Mouse (Mus musculus): Measurements from ENCODE around the gene Ube2m.

Gene Ube2m

GRCm38 (mm10) chr7:13003380-13003779 lies 34.7 kb downstream of the Ube2m start:
- no peak for DNase-seq (ENCODE audit: low spot score in 2 of 2)

GRCm38 (mm10) chr7:13001584-13001983 lies 36.5 kb downstream of the Ube2m start:
- DNase-seq (ENCODE audit: low spot score in 2 of 2), result no peak

GRCm38 (mm10) chr7:12998851-12999250 lies 39.2 kb downstream of the Ube2m start, which contains the start of gene Trim28:
Gene Trim28 (plus strand): TSS chr7:12999114.
- no peak for DNase-seq (ENCODE audit: low spot score in 2 of 2)

GRCm38 (mm10) chr7:12998053-12998452 lies 40.0 kb downstream of the Ube2m start, which contains the start of gene Slc27a5:
Gene Slc27a5 (minus strand): TSS chr7:12998192.
- DNase-seq (ENCODE audit: low spot score in 2 of 2), result no peak

GRCm38 (mm10) chr7:12997230-12997629 lies 40.8 kb downstream of the Ube2m start:
- DNase-seq (ENCODE audit: low spot score in 2 of 2), result no peak

- no peak for DNase-seq (ENCODE audit: low spot score in 2 of 2)
Measured at GRCm38 (mm10) chr7:12995862-12996261, 42.2 kb downstream of the Ube2m start.

- no peak for DNase-seq (ENCODE audit: low spot score in 2 of 2)
Measured at GRCm38 (mm10) chr7:12993148-12993547, 44.9 kb downstream of the Ube2m start.

- DNase-seq (ENCODE audit: low spot score in 2 of 2), result no peak
Measured at GRCm38 (mm10) chr7:12992222-12992621, 45.9 kb downstream of the Ube2m start.

GRCm38 (mm10) chr7:12987409-12988189 lies 50.5 kb downstream of the Ube2m start:
- DNase-seq (ENCODE audit: low spot score in 2 of 2), result no peak

- no peak for DNase-seq (ENCODE audit: low spot score in 2 of 2)
Measured at GRCm38 (mm10) chr7:12986906-12987305, 51.2 kb downstream of the Ube2m start.

GRCm38 (mm10) chr7:12985724-12986123 lies 52.4 kb downstream of the Ube2m start:
- DNase-seq (ENCODE audit: low spot score in 2 of 2), result no peak
